Mouse (Mus musculus) heart, postnatal 0 days (tissue): ENCODE measurements at regions not wholly inside any gene's neighbourhood (a gene's known extent, or its start where the extent isn't known, plus 50 kb on each side); places are given as distances from the start of the nearest gene placed in this dataset.

Source experiments
- CTCF ChIP-seq: IDR thresholded peaks from 2 replicates; pipeline ENCODE4 v1.5.1; 2016; ENCODE audit warnings: antibody characterized with exemption, control low read depth, low read depth
- EP300 ChIP-seq: IDR thresholded peaks from 2 replicates; pipeline ENCODE4 v1.6.1; 2016; ENCODE audit warnings: antibody characterized with exemption, low read depth

GRCm38 (mm10) chr13:97628608-97629007 is 131.8 kb downstream of the Gm10260 start:
- TF ChIP-seq CTCF = no peak
- TF ChIP-seq EP300 = no peak
